Comparison of ENCODE assay signal across 13 mouse cellular contexts in the genomic region with DNA sequence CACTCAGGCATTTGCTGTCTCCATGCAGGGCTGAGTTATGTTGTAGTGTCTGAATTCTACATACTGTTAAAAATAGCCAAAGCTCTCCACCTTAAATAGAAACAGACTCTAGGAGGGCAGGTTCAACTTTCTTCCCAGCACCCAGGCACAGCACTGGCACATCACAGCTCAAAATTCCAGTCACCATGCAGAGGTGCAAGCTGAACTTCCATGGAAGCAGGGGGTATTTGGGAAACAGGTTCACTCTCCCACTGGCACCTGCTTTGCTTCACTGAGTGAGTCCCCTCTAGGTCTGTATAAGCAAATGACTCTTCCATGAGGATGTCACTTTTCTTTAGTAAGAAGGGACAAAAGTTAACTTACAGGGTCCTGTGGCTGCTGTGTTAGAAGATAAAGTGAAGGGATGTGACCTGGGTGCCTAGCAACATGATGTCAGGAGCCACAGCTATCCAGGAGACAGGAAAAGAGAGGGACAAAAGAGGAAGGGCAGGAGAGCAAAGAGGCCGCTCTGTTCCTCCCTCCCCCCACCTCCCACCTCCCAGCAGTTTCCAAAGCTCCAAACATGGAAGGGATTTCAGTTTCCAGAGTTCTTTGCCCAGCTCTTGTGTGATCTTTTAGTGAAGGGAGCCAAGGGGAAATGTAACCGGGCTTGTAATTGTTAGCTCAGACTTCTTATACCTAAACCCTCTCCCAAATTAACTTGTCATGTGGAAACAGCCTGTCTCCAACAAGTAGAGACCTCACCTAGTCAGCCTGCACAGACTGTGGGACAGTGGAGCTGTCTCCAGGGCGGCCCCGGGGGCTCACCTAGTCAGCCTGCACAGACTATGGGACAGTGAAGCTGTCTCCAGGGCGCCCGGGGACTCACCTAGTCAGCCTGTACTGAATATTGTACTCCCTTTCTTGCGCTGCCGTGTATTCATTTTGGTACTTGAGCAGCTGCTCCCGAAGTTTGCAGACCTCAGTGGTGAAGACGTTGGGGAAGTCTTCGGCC. TPM values are rescaled to one million over a fixed set of nuclear protein-coding genes. Genes with fewer than 3 reads are reported as not detected.
A peak's percentile ranks its signal among the peaks of the same experiment; 100 is the strongest.
DNase-seq lines count a peak whose midpoint lies in the region; ATAC-seq lines count a peak whose summit lies in the region.
"Had no signal": no experiment of that assay in that cellular context is flagged by ENCODE, and none has a peak within 500 bp of the region (broad histone marks: within the 10 kb centered on the region; RNA-seq: fewer than 3 reads in every experiment).

No protein-coding gene starts in this region.

- peak; percentile 16 for DNase-seq in embryo, embryonic 9.5 days (ENCODE audit: extremely low spot score)
- DNase-seq in embryo, embryonic 10 days (ENCODE audit: low spot score) = no peak
- no peak for DNase-seq in midbrain, embryonic 14.5 days
- DNase-seq in heart, postnatal 10 days = peak; percentile 63 to 65
- no peak for DNase-seq in yolk sac, embryonic 10.5 days (ENCODE audit: low spot score)
- DNase-seq in urinary bladder, adult 2 months (ENCODE audit: low spot score) = no peak
- DNase-seq: adrenal gland, adult 8-10 months; cerebellum, adult 18-20 months; kidney, postnatal 25 days; liver, postnatal 0 days; right cerebral cortex, postnatal 4 days had no signal

- no peak overlapping the region for H3K27ac ChIP-seq in midbrain, embryonic 12.5 days (replicated peaks)
- H3K27ac ChIP-seq in midbrain, embryonic 14.5 days (replicated peaks; ENCODE audit: low read depth, low read length) = no peak overlapping the region
- peak overlapping the region; percentile 73 for H3K27ac ChIP-seq in stomach, embryonic 15.5 days

- H3K27me3 ChIP-seq in midbrain, embryonic 12.5 days = no peaks in the 10 kb centered on the region
- H3K27me3 ChIP-seq in midbrain, embryonic 14.5 days (ENCODE audit: control insufficient read depth, insufficient read depth, low read length) = no peaks in the 10 kb centered on the region
- no peaks in the 10 kb centered on the region for H3K27me3 ChIP-seq in stomach, embryonic 15.5 days (replicated peaks)

- intact Hi-C loops in heart, postnatal 10 days (cut with DNase I) = loop anchor here (5.0 to 10.0 kb wide), 2 partner anchors 42 to 315 kb away; partner anchors contain the start of genes Armc10, Fbxl13 and Fgl2

- no peaks in the 10 kb centered on the region for H3K36me3 ChIP-seq in midbrain, embryonic 12.5 days
- H3K36me3 ChIP-seq in midbrain, embryonic 14.5 days (ENCODE audit: control insufficient read depth, insufficient read depth, low read length) = no peaks in the 10 kb centered on the region
- H3K36me3 ChIP-seq in stomach, embryonic 15.5 days = no peaks in the 10 kb centered on the region

- H3K4me3 ChIP-seq in midbrain, embryonic 12.5 days = no peak overlapping the region
- H3K4me3 ChIP-seq in midbrain, embryonic 14.5 days (replicated peaks; ENCODE audit: low read depth, low read length) = no peak overlapping the region
- H3K4me3 ChIP-seq in stomach, embryonic 15.5 days (replicated peaks) = no peak overlapping the region

- WGBS in midbrain, embryonic 12.5 days = 28% methylated on average over 11 of the region's 11 CpGs
- 23% methylated on average over 11 of the region's 11 CpGs for WGBS in midbrain, embryonic 14.5 days
- WGBS in stomach, embryonic 15.5 days = 49% methylated on average over 11 of the region's 11 CpGs

- H3K9ac ChIP-seq in midbrain, embryonic 12.5 days (replicated peaks) = no peak overlapping the region
- H3K9ac ChIP-seq in midbrain, embryonic 14.5 days (replicated peaks; ENCODE audit: low read length) = no peak overlapping the region
- no peak overlapping the region for H3K9ac ChIP-seq in stomach, embryonic 15.5 days
- H3K9ac ChIP-seq: liver, postnatal 0 days had no signal

- peaks cover 13% of the 10 kb centered on the region for H3K4me1 ChIP-seq in midbrain, embryonic 12.5 days
- peaks cover 11% of the 10 kb centered on the region; the same call in 1 of the 2 replicates for H3K4me1 ChIP-seq in midbrain, embryonic 14.5 days (ENCODE audit: control insufficient read depth, insufficient read depth, low read length)
- peaks cover 4% of the 10 kb centered on the region for H3K4me1 ChIP-seq in stomach, embryonic 15.5 days

- no peaks in the 10 kb centered on the region for H3K9me3 ChIP-seq in midbrain, embryonic 12.5 days
- no peaks in the 10 kb centered on the region for H3K9me3 ChIP-seq in midbrain, embryonic 14.5 days (ENCODE audit: control insufficient read depth, low read length)
- no peaks in the 10 kb centered on the region for H3K9me3 ChIP-seq in stomach, embryonic 15.5 days

- H3K4me2 ChIP-seq in midbrain, embryonic 12.5 days (replicated peaks) = no peak overlapping the region
- no peak overlapping the region for H3K4me2 ChIP-seq in midbrain, embryonic 14.5 days (ENCODE audit: low read length)
- no peak overlapping the region for H3K4me2 ChIP-seq in stomach, embryonic 15.5 days

- 0 out of 2 replicates have a peak, but pooled peaks have one; percentile 52 for ATAC-seq in midbrain, embryonic 12.5 days (ENCODE audit: low FRiP score, low read depth)
- no peak for ATAC-seq in midbrain, embryonic 14.5 days (ENCODE audit: low FRiP score, low TSS enrichment)
- no peak for ATAC-seq in stomach, embryonic 15.5 days (ENCODE audit: insufficient read depth, low FRiP score, low read depth)
- ATAC-seq: liver, postnatal 0 days had no signal

RNA-seq across cellular contexts. Expression of gene Fgl2, which starts 42.5 kb away (rescaled TPM):
- polyA plus RNA-seq in midbrain, embryonic 12.5 days (2016; fragmentation: Nextera tagmentation; extraction: Ambion mirVana) = 1.2 and 2.2 TPM in 2 replicates
- 1.8 and 2.3 TPM in 2 replicates for polyA plus RNA-seq in midbrain, embryonic 14.5 days (2014; fragmentation: Nextera tagmentation; extraction: Ambion mirVana)
- 10 to 100 TPM; 43.8 to 49.0 TPM for total RNA-seq in heart, postnatal 10 days (2021)
- polyA plus RNA-seq in stomach, embryonic 15.5 days (2015; fragmentation: Nextera tagmentation; extraction: Ambion mirVana) = 11.9 and 13.0 TPM in 2 replicates
- 87.4 and 89.4 TPM in 2 replicates for polyA plus RNA-seq in urinary bladder, adult 2 months (2012; rRNA removed)

Comparison
In these comparisons a context has a peak if more than half of its experiments do, and no peak if none do; other contexts are left out.
1. DNase-seq: peak in embryo, embryonic 9.5 days (single experiment) and heart, postnatal 10 days (2 of 2); none in embryo, embryonic 10 days (single experiment), midbrain, embryonic 14.5 days (single experiment), yolk sac, embryonic 10.5 days (single experiment) and urinary bladder, adult 2 months (single experiment).